Mouse (Mus musculus): ENCODE data around the gene Mettl14. TPM values are rescaled to one million over a fixed set of nuclear protein-coding genes. Genes with fewer than 3 reads are reported as not detected.

Gene Mettl14
- polyA plus RNA-seq (2012; rRNA removed), result 14.8 TPM in 2 replicates

GRCm38 (mm10) chr3:123385486-123386156 is at the start of gene Mettl14:
TSS of gene Mettl14 (minus strand) at chr3:123386108.

Other genes starting within 250 kb of the Mettl14 start
- gene Synpo2, start 150.0 kb downstream of the Mettl14 start, polyA plus RNA-seq (2012; rRNA removed), result 0.67 and 1.3 TPM in 2 replicates
- 18.3 and 19.5 TPM in 2 replicates for gene Sec24d, start 118.7 kb downstream of the Mettl14 start, polyA plus RNA-seq (2012; rRNA removed)
- gene Prss12, start 60.8 kb upstream of the Mettl14 start, polyA plus RNA-seq (2012; rRNA removed), result 11.1 and 11.2 TPM in 2 replicates

Measured in central nervous system, embryonic 18 days (tissue).